Mouse (Mus musculus): ENCODE results near the gene Ptpra. TPM values are rescaled to one million over a fixed set of nuclear protein-coding genes. Genes with fewer than 3 reads are reported as not detected.

Gene Ptpra
- total RNA-seq, 2 experiments from 2014 or later = 17.3 to 21.4 TPM

GRCm38 (mm10) chr2:130598399-130598798 lies 148.3 kb downstream of the Ptpra start:
- no peak for DNase-seq

- DNase-seq = no peak
These were observed 152.1 kb downstream of the Ptpra start for GRCm38 (mm10) chr2:130602195-130602594.

Small RNA genes lying within 50 kb of the gene (microRNA-seq; reads per million reads assigned to microRNA genes)
- gene Gm23876 (ENCODE audit: borderline replicate concordance in 2 of 2) = 0 reads per million in 2 experiments

Other genes with a start within 250 kb of the Ptpra start
- gene Nop56, start 175.8 kb upstream of the Ptpra start, total RNA-seq (2021) = 10 to 100 TPM; 31.3 to 33.0 TPM
- 100 to 1,000 TPM; 461 to 484 TPM for gene Idh3b, start 165.7 kb upstream of the Ptpra start, total RNA-seq (2021)
- gene Ebf4, start 155.1 kb upstream of the Ptpra start, total RNA-seq (2021) = under 1 TPM; 0.19 to 0.49 TPM
- 1 to 10 TPM; 1.8 to 5.7 TPM for gene Cpxm1, start 52.7 kb upstream of the Ptpra start, total RNA-seq (2021)
- not detected for gene Gm28372, start 45.0 kb upstream of the Ptpra start, total RNA-seq (2021)
- not detected for gene 1700020A23Rik, start 45.0 kb upstream of the Ptpra start, total RNA-seq (2021)
- not detected for gene Tmem239, start 43.8 kb upstream of the Ptpra start, total RNA-seq (2021)
- 10 to 100 TPM; 16.2 to 16.8 TPM for gene Vps16, start 25.9 kb upstream of the Ptpra start, total RNA-seq (2021)
- gene Pced1a, start 25.6 kb upstream of the Ptpra start, total RNA-seq (2021) = 1 to 10 TPM; 3.8 to 4.5 TPM
- 10 to 100 TPM; 44.9 to 45.0 TPM for gene Mrps26, start 113.5 kb downstream of the Ptpra start, total RNA-seq (2021)
- gene Oxt, start 125.9 kb downstream of the Ptpra start, total RNA-seq (2021) = not detected
- not detected for gene Avp, start 132.3 kb downstream of the Ptpra start, total RNA-seq (2021)
- 1 to 10 TPM; 5.0 to 6.4 TPM for gene Fastkd5, start 179.7 kb downstream of the Ptpra start, total RNA-seq (2021)
- gene Ubox5, start 179.8 kb downstream of the Ptpra start, total RNA-seq (2021) = 1 to 10 TPM; 3.3 to 3.8 TPM
- 1 to 10 TPM; 2.1 to 2.4 TPM for gene Lzts3, start 192.5 kb downstream of the Ptpra start, total RNA-seq (2021)
- gene Ddrgk1, start 214.4 kb downstream of the Ptpra start, total RNA-seq (2021) = 100 to 1,000 TPM in 1 of 2 experiments, 10 to 100 TPM in 1; 84.6 to 103 TPM
- 10 to 100 TPM; 11.9 to 13.3 TPM for gene Itpa, start 217.3 kb downstream of the Ptpra start, total RNA-seq (2021)
- under 1 TPM in 1 of 2 experiments, not detected in 1; 0.35 TPM for gene Slc4a11, start 247.2 kb downstream of the Ptpra start, total RNA-seq (2021)